Mouse (Mus musculus) stomach, postnatal 0 days (tissue): ENCODE measurements at regions not wholly inside any gene's neighbourhood (a gene's known extent, or its start where the extent isn't known, plus 50 kb on each side); places are given as distances from the start of the nearest gene placed in this dataset.

Experiments used
- CTCF ChIP-seq: IDR thresholded peaks from 2 replicates; pipeline ENCODE4 v1.5.1; 2016; ENCODE audit warnings: antibody characterized with exemption, low read depth, mild to moderate bottlenecking, moderate library complexity
- EP300 ChIP-seq: optimal IDR thresholded peaks from 2 replicates; pipeline ENCODE3; 2016; ENCODE audit warnings: antibody characterized with exemption

DNA sequence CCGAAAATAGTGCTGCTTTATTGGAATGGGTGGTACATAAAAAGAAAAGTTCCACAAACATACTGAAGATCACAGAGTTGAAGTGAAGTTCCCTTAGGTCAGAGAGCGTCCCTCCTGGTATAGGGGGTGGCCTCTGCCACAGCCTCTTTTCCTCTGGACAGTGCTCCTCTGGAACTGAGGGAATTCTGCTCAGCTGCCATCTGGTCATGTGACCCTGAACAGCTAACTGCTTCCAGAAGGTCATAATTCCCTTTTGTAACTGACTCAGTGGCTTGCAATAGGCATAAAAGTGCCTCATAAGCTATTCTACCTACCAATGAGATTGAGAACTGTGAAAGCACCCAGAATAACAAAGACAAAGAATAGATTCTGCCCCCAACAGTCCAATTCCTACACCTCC lies 414.4 kb downstream of the Lrig3 start:
- TF ChIP-seq CTCF (no peak), EP300 (no peak)
